Mouse (Mus musculus) testis, adult 2 months (tissue): ENCODE data around the gene Zfp366. TPM values are rescaled to one million over a fixed set of nuclear protein-coding genes. Genes with fewer than 3 reads are reported as not detected.

ENCODE experiments used
- H3K27ac ChIP-seq: fragments of 200-500 bp; 2 replicates; pipeline ENCODE4 v1.5.1; 2012; ENCODE audit warnings: low read depth, low read length; ENCODE audit not compliant: control insufficient read depth, insufficient read depth
- H3K27me3 ChIP-seq: fragments of 200-500 bp; 2 replicates; pipeline ENCODE4 v1.6.1; 2012; ENCODE audit warnings: mild to moderate bottlenecking, low read length, moderate library complexity; ENCODE audit not compliant: control insufficient read depth, insufficient read depth
- H3K36me3 ChIP-seq: fragments of 200-500 bp; 2 replicates; pipeline ENCODE4 v1.6.1; 2012; ENCODE audit warnings: mild to moderate bottlenecking, low read length; ENCODE audit not compliant: control insufficient read depth, insufficient read depth
- H3K4me1 ChIP-seq: fragments of 200-500 bp; 2 replicates; pipeline ENCODE4 v1.6.1; 2012; ENCODE audit warnings: low read length; ENCODE audit not compliant: control insufficient read depth, insufficient read depth
- H3K4me3 ChIP-seq: fragments of 200-500 bp; 2 replicates; pipeline ENCODE4 v1.5.1; 2012; ENCODE audit warnings: low read depth, mild to moderate bottlenecking, low read length, moderate library complexity, mixed read lengths; ENCODE audit not compliant: control insufficient read depth
- CTCF ChIP-seq: fragments of 200-500 bp; IDR thresholded peaks from 2 replicates; pipeline ENCODE4 v1.5.1; 2012; ENCODE audit warnings: low read depth, mild to moderate bottlenecking, inconsistent platforms, low read length, moderate library complexity; ENCODE audit not compliant: control insufficient read depth, insufficient read depth, insufficient replicate concordance
- POLR2A ChIP-seq: fragments of 200-500 bp; IDR thresholded peaks from 2 replicates; pipeline ENCODE4 v1.6.1; 2012; ENCODE audit warnings: low read depth, mild to moderate bottlenecking, inconsistent platforms, low read length, moderate library complexity; ENCODE audit not compliant: control insufficient read depth
- polyA plus RNA-seq: library from polyadenylated mRNA; depleted of rRNA; stranded (reverse); fragments of >200 nt; gene quantifications from 2 replicates; pipeline ENCODE4 v1.2.3, GENCODE M21; 2012; rRNA removed

Zfp366 gene
- polyA plus RNA-seq, 1 experiment, result 0.25 TPM

GRCm38 (mm10) chr13:99285241-99285640, 100.6 kb downstream of the Zfp366 start:
- TF ChIP-seq POLR2A (no peak), CTCF (no peak)
- no peaks in the 10 kb centered on the region for H3K4me1 ChIP-seq
- no peak overlapping the region for H3K27ac ChIP-seq
- H3K36me3 ChIP-seq, result no peaks in the 10 kb centered on the region
- no peaks in the 10 kb centered on the region for H3K27me3 ChIP-seq
- H3K4me3 ChIP-seq, result no peak overlapping the region

GRCm38 (mm10) chr13:99287207-99287606, 102.6 kb downstream of the Zfp366 start:
- H3K36me3 ChIP-seq, result no peaks in the 10 kb centered on the region
- H3K4me3 ChIP-seq, result no peak overlapping the region
- H3K27ac ChIP-seq, result no peak overlapping the region
- TF ChIP-seq POLR2A (no peak), CTCF (no peak)
- no peaks in the 10 kb centered on the region for H3K27me3 ChIP-seq
- no peaks in the 10 kb centered on the region for H3K4me1 ChIP-seq

- Histone ChIP-seq H3K27me3 (no peaks in the 10 kb centered on the region), H3K4me1 (no peaks in the 10 kb centered on the region), H3K4me3 (no peak overlapping the region), H3K27ac (no peak overlapping the region), H3K36me3 (no peaks in the 10 kb centered on the region)
- TF ChIP-seq POLR2A (no peak), CTCF (no peak)
Measured at GRCm38 (mm10) chr13:99287786-99288185, 103.2 kb downstream of the Zfp366 start.

GRCm38 (mm10) chr13:99290766-99291165, 106.1 kb downstream of the Zfp366 start:
- peaks cover 4% of the 10 kb centered on the region for H3K4me1 ChIP-seq
- H3K4me3 ChIP-seq, result no peak overlapping the region
- H3K36me3 ChIP-seq, result no peaks in the 10 kb centered on the region
- TF ChIP-seq POLR2A (no peak), CTCF (no peak)
- H3K27ac ChIP-seq, result no peak overlapping the region
- no peaks in the 10 kb centered on the region for H3K27me3 ChIP-seq

- Histone ChIP-seq H3K36me3 (no peaks in the 10 kb centered on the region), H3K4me1 (peaks cover 4% of the 10 kb centered on the region), H3K4me3 (peak overlapping the region; percentile 33; the same call in 1 of the 2 replicates), H3K27me3 (no peaks in the 10 kb centered on the region), H3K27ac (no peak overlapping the region)
- TF ChIP-seq CTCF, result no peak
Measured at GRCm38 (mm10) chr13:99294176-99294575, 109.6 kb downstream of the Zfp366 start.

- TF ChIP-seq CTCF (no peak), POLR2A (no peak)
- H3K27me3 ChIP-seq, result no peaks in the 10 kb centered on the region
- H3K4me3 ChIP-seq, result no peak overlapping the region
- no peaks in the 10 kb centered on the region for H3K36me3 ChIP-seq
- H3K4me1 ChIP-seq, result no peaks in the 10 kb centered on the region
- no peak overlapping the region for H3K27ac ChIP-seq
Measured at GRCm38 (mm10) chr13:99299921-99300320, 115.3 kb downstream of the Zfp366 start.

Other genes starting within 250 kb of the Zfp366 start
- gene 1700024P04Rik, start 200.3 kb upstream of the Zfp366 start, polyA plus RNA-seq, result 561 and 657 TPM in 2 replicates
- gene Ptcd2, start 159.9 kb downstream of the Zfp366 start, polyA plus RNA-seq, result 12.0 and 12.7 TPM in 2 replicates
- gene Mrps27, start 160.0 kb downstream of the Zfp366 start, polyA plus RNA-seq, result 6.1 and 8.5 TPM in 2 replicates